9 mouse cellular contexts compared by ENCODE assay signal in the genomic region with DNA sequence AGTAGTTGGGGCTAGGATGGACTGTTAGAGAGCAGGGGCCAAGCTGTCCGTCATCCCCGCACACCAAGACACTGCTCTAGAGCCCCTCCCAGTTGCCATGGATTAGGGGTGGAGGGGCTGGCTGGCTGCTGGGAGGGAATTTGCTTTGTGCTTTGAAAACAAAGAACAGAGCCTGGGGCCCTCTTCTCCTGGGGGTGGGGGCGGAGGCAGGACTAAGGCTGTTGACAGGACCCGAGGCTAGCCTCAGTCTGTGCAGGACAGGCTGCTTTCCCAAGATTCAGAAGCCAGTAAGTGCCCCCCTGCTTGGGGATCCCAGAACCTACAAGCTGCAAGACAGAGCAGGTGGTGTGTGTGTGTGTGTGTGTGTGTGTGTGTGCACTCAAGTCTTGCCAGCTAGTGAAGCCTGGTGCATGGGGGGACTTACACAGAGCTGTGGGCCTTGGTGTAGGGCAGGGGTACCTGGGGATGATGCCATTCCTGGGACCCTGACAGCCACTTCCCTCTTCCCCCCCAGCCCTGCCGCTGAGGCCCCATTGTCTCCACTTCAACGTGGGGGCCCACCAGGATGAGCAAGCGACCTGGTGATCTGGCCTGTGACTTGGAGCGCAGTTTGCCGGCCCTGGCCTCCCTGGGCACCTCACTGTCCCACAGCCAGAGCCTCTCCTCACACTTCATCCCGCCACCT. TPM values are rescaled to one million over a fixed set of nuclear protein-coding genes. Genes with fewer than 3 reads are reported as not detected.
DNase-seq lines count a peak whose midpoint lies in the region; ATAC-seq and TF ChIP-seq lines count a peak whose summit lies in the region.
"Had no signal": no experiment of that assay in that cellular context is flagged by ENCODE, and none has a peak within 500 bp of the region (broad histone marks: within the 10 kb centered on the region; RNA-seq: fewer than 3 reads in every experiment).

No protein-coding gene starts in this region.

- peak; percentile 69 for ATAC-seq in forebrain, postnatal 0 days
- peak; percentile 56 for ATAC-seq in neural tube, embryonic 13.5 days (ENCODE audit: low read depth)

- H3K9me3 ChIP-seq in embryonic facial prominence, embryonic 10.5 days, result no peaks in the 10 kb centered on the region
- no peaks in the 10 kb centered on the region for H3K9me3 ChIP-seq in forebrain, postnatal 0 days (ENCODE audit: low read length)
- no peaks in the 10 kb centered on the region for H3K9me3 ChIP-seq in neural tube, embryonic 13.5 days

- TF ChIP-seq CTCF in layer of hippocampus, adult 2 months (conservative IDR thresholded peaks at IDR 0.05), result no peak
- TF ChIP-seq CTCF in forebrain, postnatal 0 days (IDR thresholded peaks at IDR 0.05; ENCODE audit: low read depth), result no peak

- no peaks in the 10 kb centered on the region for H3K27me3 ChIP-seq in embryonic facial prominence, embryonic 10.5 days (replicated peaks; ENCODE audit: low read depth, poor library complexity, severe bottlenecking)
- no peaks in the 10 kb centered on the region for H3K27me3 ChIP-seq in forebrain, postnatal 0 days (ENCODE audit: insufficient read depth, low read length)
- no peaks in the 10 kb centered on the region for H3K27me3 ChIP-seq in neural tube, embryonic 13.5 days

- H3K4me2 ChIP-seq in forebrain, postnatal 0 days (ENCODE audit: low read depth), result peak overlapping the region; percentile 5; the same call in 1 of the 2 replicates
- 0 out of 2 replicates have a peak overlapping the region, but pooled peaks have one; percentile 14 for H3K4me2 ChIP-seq in neural tube, embryonic 13.5 days

- peaks cover 23% of the 10 kb centered on the region for H3K4me1 ChIP-seq in embryonic facial prominence, embryonic 10.5 days
- H3K4me1 ChIP-seq in forebrain, postnatal 0 days (ENCODE audit: insufficient read depth), result peaks cover 13% of the 10 kb centered on the region
- peaks cover 22% of the 10 kb centered on the region for H3K4me1 ChIP-seq in neural tube, embryonic 13.5 days (replicated peaks)

- no peak overlapping the region; the same call in 1 of the 2 replicates for H3K4me3 ChIP-seq in layer of hippocampus, adult 2 months
- H3K4me3 ChIP-seq in embryonic facial prominence, embryonic 10.5 days, result peak overlapping the region; percentile 32
- H3K4me3 ChIP-seq in forebrain, postnatal 0 days (ENCODE audit: low read depth, low read length), result no peak overlapping the region
- no peak overlapping the region for H3K4me3 ChIP-seq in neural tube, embryonic 13.5 days

- H3K27ac ChIP-seq in layer of hippocampus, adult 2 months, result peak overlapping the region; percentile 69
- peak overlapping the region; percentile 75 for H3K27ac ChIP-seq in embryonic facial prominence, embryonic 10.5 days (replicated peaks)
- H3K27ac ChIP-seq in forebrain, postnatal 0 days (ENCODE audit: low read depth, low read length), result peak overlapping the region; percentile 69
- H3K27ac ChIP-seq in neural tube, embryonic 13.5 days (replicated peaks), result peak overlapping the region; percentile 52

- peak in 1 of 2 experiments; percentile 39 for DNase-seq in layer of hippocampus, adult 2 months (ENCODE audit: low spot score in 2 of 2)
- DNase-seq in layer of hippocampus, adult 11-12 months (ENCODE audit: low spot score), result no peak
- peak; percentile 39 for DNase-seq in embryonic facial prominence, embryonic 10.5 days (ENCODE audit: low spot score)
- peak; percentile 72 for DNase-seq in forebrain, postnatal 0 days
- DNase-seq in adrenal gland, postnatal 10 days, result no peak
- no peak for DNase-seq in layer of hippocampus, postnatal 36 days

- H3K36me3 ChIP-seq in embryonic facial prominence, embryonic 10.5 days (replicated peaks), result peaks cover 32% of the 10 kb centered on the region
- H3K36me3 ChIP-seq in forebrain, postnatal 0 days (ENCODE audit: insufficient read depth), result peaks cover 21% of the 10 kb centered on the region
- peaks cover 23% of the 10 kb centered on the region for H3K36me3 ChIP-seq in neural tube, embryonic 13.5 days

- H3K9ac ChIP-seq in forebrain, postnatal 0 days, result no peak overlapping the region
- peak overlapping the region; percentile 8; the same call in 1 of the 2 replicates for H3K9ac ChIP-seq in neural tube, embryonic 13.5 days

- 35% methylated on average over 10 of the region's 10 CpGs for WGBS in embryonic facial prominence, embryonic 10.5 days
- 26% methylated on average over 9 of the region's 10 CpGs for WGBS in forebrain, postnatal 0 days
- 34% methylated on average over 10 of the region's 10 CpGs for WGBS in neural tube, embryonic 13.5 days

RNA-seq across cellular contexts. Expression of gene Tcap, which starts 11.9 kb away (rescaled TPM):
- total RNA-seq in layer of hippocampus, adult 2 months (2021), result 1 to 10 TPM in 1 of 2 experiments, under 1 TPM in 1; 0.92 to 1.0 TPM
- not detected in 2 replicates for polyA plus RNA-seq in embryonic facial prominence, embryonic 10.5 days (2016; fragmentation: Nextera tagmentation; extraction: Ambion mirVana)
- 0.23 TPM in 1 of 2 replicates, not detected in the other for total RNA-seq in forebrain, postnatal 0 days (2014; rRNA removed)
- polyA plus RNA-seq in forebrain, postnatal 0 days (2015; fragmentation: Nextera tagmentation; extraction: Ambion mirVana), result not detected in 2 replicates
- polyA plus RNA-seq in neural tube, embryonic 13.5 days (2015; fragmentation: Nextera tagmentation; extraction: Ambion mirVana), result 0.42 and 2.1 TPM in 2 replicates
- 100 to 1,000 TPM in 1 of 2 experiments, 10 to 100 TPM in 1; 18.1 to 119 TPM for total RNA-seq in adrenal gland, postnatal 10 days (2021)
- 1 to 10 TPM in 1 of 2 experiments, under 1 TPM in 1; 0.83 to 1.4 TPM for total RNA-seq in layer of hippocampus, postnatal 36 days (2021)
- total RNA-seq: megakaryocyte progenitor cell, adult 5-6 weeks had no signal

RNA-seq across cellular contexts. Expression of gene Stard3, which starts 13.5 kb away (rescaled TPM):
- 10 to 100 TPM; 32.9 to 35.5 TPM for total RNA-seq in layer of hippocampus, adult 2 months (2021)
- polyA plus RNA-seq in embryonic facial prominence, embryonic 10.5 days (2016; fragmentation: Nextera tagmentation; extraction: Ambion mirVana), result 40.8 and 41.7 TPM in 2 replicates
- 36.2 and 39.4 TPM in 2 replicates for total RNA-seq in forebrain, postnatal 0 days (2014; rRNA removed)
- polyA plus RNA-seq in forebrain, postnatal 0 days (2015; fragmentation: Nextera tagmentation; extraction: Ambion mirVana), result 31.6 and 32.2 TPM in 2 replicates
- 39.7 and 41.1 TPM in 2 replicates for polyA plus RNA-seq in neural tube, embryonic 13.5 days (2015; fragmentation: Nextera tagmentation; extraction: Ambion mirVana)
- total RNA-seq in adrenal gland, postnatal 10 days (2021), result 10 to 100 TPM; 25.3 to 25.6 TPM
- 10 to 100 TPM; 31.3 to 34.5 TPM for total RNA-seq in layer of hippocampus, postnatal 36 days (2021)

RNA-seq across cellular contexts. Expression of gene Pnmt, which starts 14.6 kb away (rescaled TPM):
- not detected for total RNA-seq in layer of hippocampus, adult 2 months (2021)
- 0.17 and 0.30 TPM in 2 replicates for polyA plus RNA-seq in embryonic facial prominence, embryonic 10.5 days (2016; fragmentation: Nextera tagmentation; extraction: Ambion mirVana)
- 1.0 and 1.8 TPM in 2 replicates for total RNA-seq in forebrain, postnatal 0 days (2014; rRNA removed)
- 1.7 and 3.5 TPM in 2 replicates for polyA plus RNA-seq in forebrain, postnatal 0 days (2015; fragmentation: Nextera tagmentation; extraction: Ambion mirVana)
- polyA plus RNA-seq in neural tube, embryonic 13.5 days (2015; fragmentation: Nextera tagmentation; extraction: Ambion mirVana), result 0.73 and 0.79 TPM in 2 replicates
- total RNA-seq in adrenal gland, postnatal 10 days (2021), result 100 to 1,000 TPM; 442 to 819 TPM
- total RNA-seq in layer of hippocampus, postnatal 36 days (2021), result not detected
- total RNA-seq: megakaryocyte progenitor cell, adult 5-6 weeks had no signal
- polyA plus RNA-seq: spleen, adult 2 months had no signal

RNA-seq across cellular contexts. Expression of gene Ppp1r1b, which starts 23.5 kb away (rescaled TPM):
- total RNA-seq in layer of hippocampus, adult 2 months (2021), result 10 to 100 TPM; 55.9 to 56.2 TPM
- 0.26 and 0.30 TPM in 2 replicates for polyA plus RNA-seq in embryonic facial prominence, embryonic 10.5 days (2016; fragmentation: Nextera tagmentation; extraction: Ambion mirVana)
- 19.4 and 32.5 TPM in 2 replicates for total RNA-seq in forebrain, postnatal 0 days (2014; rRNA removed)
- 91.4 and 121 TPM in 2 replicates for polyA plus RNA-seq in forebrain, postnatal 0 days (2015; fragmentation: Nextera tagmentation; extraction: Ambion mirVana)
- polyA plus RNA-seq in neural tube, embryonic 13.5 days (2015; fragmentation: Nextera tagmentation; extraction: Ambion mirVana), result 1.7 and 2.1 TPM in 2 replicates
- 1 to 10 TPM in 1 of 2 experiments, under 1 TPM in 1; 1.00 to 1.7 TPM for total RNA-seq in adrenal gland, postnatal 10 days (2021)
- 10 to 100 TPM; 48.8 to 50.8 TPM for total RNA-seq in layer of hippocampus, postnatal 36 days (2021)
- total RNA-seq: megakaryocyte progenitor cell, adult 5-6 weeks had no signal

RNA-seq across cellular contexts. Expression of gene Pgap3, which starts 28.6 kb away (rescaled TPM):
- 10 to 100 TPM in 1 of 2 experiments, 1 to 10 TPM in 1; 9.1 to 10.3 TPM for total RNA-seq in layer of hippocampus, adult 2 months (2021)
- 9.6 TPM in 2 replicates for polyA plus RNA-seq in embryonic facial prominence, embryonic 10.5 days (2016; fragmentation: Nextera tagmentation; extraction: Ambion mirVana)
- total RNA-seq in forebrain, postnatal 0 days (2014; rRNA removed), result 10.9 and 11.0 TPM in 2 replicates
- 7.1 and 7.6 TPM in 2 replicates for polyA plus RNA-seq in forebrain, postnatal 0 days (2015; fragmentation: Nextera tagmentation; extraction: Ambion mirVana)
- polyA plus RNA-seq in neural tube, embryonic 13.5 days (2015; fragmentation: Nextera tagmentation; extraction: Ambion mirVana), result 7.4 and 8.7 TPM in 2 replicates
- 1 to 10 TPM; 4.9 to 6.8 TPM for total RNA-seq in adrenal gland, postnatal 10 days (2021)
- 1 to 10 TPM; 8.3 to 8.4 TPM for total RNA-seq in layer of hippocampus, postnatal 36 days (2021)

Comparison
In these comparisons a context has a peak if more than half of its experiments do, and no peak if none do; other contexts are left out.
1. DNase-seq: peak in embryonic facial prominence, embryonic 10.5 days (single experiment) and forebrain, postnatal 0 days (single experiment); none in layer of hippocampus, adult 11-12 months (single experiment), adrenal gland, postnatal 10 days (single experiment) and layer of hippocampus, postnatal 36 days (0 of 2).
2. RNA of gene Tcap, which starts 11.9 kb away (total RNA-seq): 18.1 to 119 TPM in adrenal gland, postnatal 10 days; 0.83 to 1.4 TPM in layer of hippocampus, postnatal 36 days, 0.92 to 1.0 TPM in layer of hippocampus, adult 2 months and 0.23 TPM in forebrain, postnatal 0 days; every median in the first group is over 4 times any median in the second.
3. RNA of gene Pnmt, which starts 14.6 kb away (total RNA-seq): 442 to 819 TPM in adrenal gland, postnatal 10 days; 1.0 to 1.8 TPM in forebrain, postnatal 0 days, not detected in layer of hippocampus, postnatal 36 days and not detected in layer of hippocampus, adult 2 months; every median in the first group is over 100 times any median in the second.
4. Peak in every context shown above with its lines, with median percentiles within 50 percentile points of each other: H3K27ac ChIP-seq.